In the genomic region with DNA sequence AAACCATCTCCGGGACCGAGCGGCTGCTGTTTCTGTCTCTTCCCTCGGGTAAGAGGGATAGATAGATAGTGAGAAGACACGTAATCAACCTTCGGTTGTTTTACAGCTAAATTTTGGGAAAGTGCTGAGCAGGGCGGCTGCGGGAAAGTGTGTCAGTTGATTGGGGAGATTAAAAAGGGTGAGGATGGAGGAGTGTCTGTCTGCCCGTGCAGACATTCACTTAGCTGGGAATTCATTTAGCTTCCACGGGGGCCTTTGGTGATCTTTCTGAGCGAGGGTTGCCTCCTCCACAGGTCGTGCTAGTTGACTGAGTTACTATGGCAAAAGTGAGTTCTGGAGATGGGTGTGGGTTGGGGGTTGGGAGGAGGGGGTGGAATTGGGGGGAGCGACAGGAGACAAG, we compare ENCODE assay signal across 9 mouse cellular contexts. TPM values are rescaled to one million over a fixed set of nuclear protein-coding genes. Genes with fewer than 3 reads are reported as not detected.
DNase-seq lines count a peak whose midpoint lies in the region; ATAC-seq and TF ChIP-seq lines count a peak whose summit lies in the region.
"Had no signal": no experiment of that assay in that cellular context is flagged by ENCODE, and none has a peak within 500 bp of the region (broad histone marks: within the 10 kb centered on the region; RNA-seq: fewer than 3 reads in every experiment).

No protein-coding gene starts in this region.

- WGBS in heart, adult 2 months = 17% methylated on average over 13 of the region's 13 CpGs
- 5% methylated on average over 13 of the region's 13 CpGs for WGBS in hindbrain, embryonic 12.5 days
- WGBS in midbrain, embryonic 10.5 days = 4% methylated on average over 13 of the region's 13 CpGs

- no peak for TF ChIP-seq EP300 in heart, adult 2 months (IDR thresholded peaks at IDR 0.05; ENCODE audit: insufficient read depth, low read depth, low read length)
- TF ChIP-seq EP300 in ES-Bruce4 (IDR thresholded peaks at IDR 0.05; ENCODE audit: insufficient read depth, low read depth, low read length) = no peak

- H3K9me3 ChIP-seq in ES-Bruce4 (replicated peaks; ENCODE audit: control insufficient read depth, insufficient read depth, low read length, poor library complexity, severe bottlenecking) = no peaks in the 10 kb centered on the region
- no peaks in the 10 kb centered on the region for H3K9me3 ChIP-seq in hindbrain, embryonic 12.5 days (replicated peaks)
- H3K9me3 ChIP-seq in midbrain, embryonic 10.5 days (replicated peaks) = no peaks in the 10 kb centered on the region

- no peaks in the 10 kb centered on the region; the same call in 1 of the 2 replicates for H3K4me1 ChIP-seq in heart, adult 2 months (ENCODE audit: control insufficient read depth, insufficient read depth, low read length)
- no peaks in the 10 kb centered on the region for H3K4me1 ChIP-seq in ES-Bruce4 (ENCODE audit: control insufficient read depth, insufficient read depth, low read length)
- peaks cover 4% of the 10 kb centered on the region; the same call in 1 of the 2 replicates for H3K4me1 ChIP-seq in hindbrain, embryonic 12.5 days
- peaks cover 52% of the 10 kb centered on the region for H3K4me1 ChIP-seq in midbrain, embryonic 10.5 days

- no peak for DNase-seq in heart, adult 2 months
- no peak for DNase-seq in heart, adult 18-20 months
- DNase-seq in midbrain, embryonic 10.5 days (ENCODE audit: low spot score) = peak; percentile 23
- DNase-seq in adrenal gland, postnatal 14 days = no peak
- no peak for DNase-seq in urinary bladder, adult 2 months (ENCODE audit: low spot score)
- DNase-seq in spleen, postnatal 10 days (ENCODE audit: low spot score in 2 of 2) = no peak

- peak overlapping the region; percentile 97 for H3K4me2 ChIP-seq in hindbrain, embryonic 12.5 days (replicated peaks)

- ATAC-seq in hindbrain, embryonic 12.5 days (ENCODE audit: low FRiP score) = no peak
- ATAC-seq: activated CD4-positive, CD25-positive, alpha-beta regulatory T cell, adult 4 months had no signal

- no peak overlapping the region for H3K9ac ChIP-seq in heart, adult 2 months (ENCODE audit: low read depth, low read length)
- peak overlapping the region; percentile 66; the same call in 1 of the 2 replicates for H3K9ac ChIP-seq in ES-Bruce4 (ENCODE audit: low read depth, poor library complexity, severe bottlenecking)
- no peak overlapping the region for H3K9ac ChIP-seq in hindbrain, embryonic 12.5 days

- intact Hi-C loops in heart, adult 2 months (cut with DNase I) = loop anchor here (5.0 kb wide), 1 partner anchor 39 kb away; no protein-coding TSS in a partner anchor

- no peak for TF ChIP-seq POLR2A in heart, adult 2 months (IDR thresholded peaks at IDR 0.05; ENCODE audit: insufficient read depth, low read depth, low read length)
- no peak for TF ChIP-seq POLR2A in ES-Bruce4 (IDR thresholded peaks at IDR 0.05; ENCODE audit: insufficient read depth, low read length)

- H3K4me3 ChIP-seq in heart, adult 2 months = peak overlapping the region; percentile 56
- H3K4me3 ChIP-seq in ES-Bruce4 (ENCODE audit: low read depth, low read length) = no peak overlapping the region
- H3K4me3 ChIP-seq in hindbrain, embryonic 12.5 days = peak overlapping the region; percentile 69
- peak overlapping the region; percentile 84 for H3K4me3 ChIP-seq in midbrain, embryonic 10.5 days

- no peaks in the 10 kb centered on the region for H3K36me3 ChIP-seq in heart, adult 2 months (ENCODE audit: control insufficient read depth, insufficient read depth, low read length)
- no peaks in the 10 kb centered on the region for H3K36me3 ChIP-seq in ES-Bruce4 (ENCODE audit: control insufficient read depth, insufficient read depth, low read length, poor library complexity, severe bottlenecking)
- H3K36me3 ChIP-seq in hindbrain, embryonic 12.5 days = no peaks in the 10 kb centered on the region
- no peaks in the 10 kb centered on the region for H3K36me3 ChIP-seq in midbrain, embryonic 10.5 days

- no peak overlapping the region for H3K27ac ChIP-seq in heart, adult 2 months
- H3K27ac ChIP-seq in ES-Bruce4 (ENCODE audit: insufficient read depth, low read length) = no peak overlapping the region
- no peak overlapping the region for H3K27ac ChIP-seq in hindbrain, embryonic 12.5 days
- peak overlapping the region; percentile 64; the same call in 1 of the 2 replicates for H3K27ac ChIP-seq in midbrain, embryonic 10.5 days (replicated peaks)

- no peaks in the 10 kb centered on the region for H3K79me2 ChIP-seq in heart, adult 2 months (replicated peaks; ENCODE audit: control insufficient read depth, insufficient read depth, low read length)

- no peak for TF ChIP-seq CTCF in heart, adult 2 months (IDR thresholded peaks at IDR 0.05)
- TF ChIP-seq CTCF in ES-Bruce4 (IDR thresholded peaks at IDR 0.05; ENCODE audit: low read depth, low read length) = no peak

- H3K27me3 ChIP-seq in heart, adult 2 months (ENCODE audit: control insufficient read depth, insufficient read depth, low read length) = no peaks in the 10 kb centered on the region; the same call in 1 of the 2 replicates
- H3K27me3 ChIP-seq in ES-Bruce4 (ENCODE audit: control insufficient read depth, insufficient read depth, low read length, poor library complexity, severe bottlenecking) = no peaks in the 10 kb centered on the region
- H3K27me3 ChIP-seq in hindbrain, embryonic 12.5 days = peaks cover 21% of the 10 kb centered on the region
- peaks cover 38% of the 10 kb centered on the region for H3K27me3 ChIP-seq in midbrain, embryonic 10.5 days (ENCODE audit: low read depth, poor library complexity, severe bottlenecking)

RNA-seq across cellular contexts. Expression of a gene that starts 1.3 kb away (rescaled TPM):
- 10 to 100 TPM; 37.2 to 37.3 TPM for total RNA-seq in heart, adult 2 months (2021)
- polyA plus RNA-seq in heart, adult 2 months (2012; rRNA removed) = 43.9 and 67.9 TPM in 2 replicates
- 10 to 100 TPM; 37.2 to 38.1 TPM for total RNA-seq in heart, adult 18-20 months (2021)
- polyA plus RNA-seq in ES-Bruce4 (2011; ENCODE audit: insufficient read depth, insufficient read length, low read depth, missing spikeins) = 41.5 and 44.1 TPM in 2 replicates
- polyA plus RNA-seq in hindbrain, embryonic 12.5 days (2016; fragmentation: Nextera tagmentation; extraction: Ambion mirVana) = 20.2 and 20.4 TPM in 2 replicates
- 19.0 and 23.1 TPM in 2 replicates for polyA plus RNA-seq in midbrain, embryonic 10.5 days (2016; fragmentation: Nextera tagmentation; extraction: Ambion mirVana)
- total RNA-seq in adrenal gland, postnatal 14 days (2021) = 22.3 and 26.1 TPM in 2 replicates
- 65.5 and 74.0 TPM in 2 replicates for polyA plus RNA-seq in urinary bladder, adult 2 months (2012; rRNA removed)
- polyA plus RNA-seq: activated CD4-positive, CD25-positive, alpha-beta regulatory T cell, adult 4 months had no signal
